Mouse (Mus musculus) E14TG2a.4 (cell line): Measurements from ENCODE around the gene Fbxo31.

Experiments
- CTCF ChIP-seq: conservative IDR thresholded peaks from 2 replicates; pipeline ENCODE4 v1.5.1; 2014; ENCODE audit warnings: low read length
- NANOG ChIP-seq: IDR thresholded peaks from 2 replicates; pipeline ENCODE4 v1.6.1; 2014; ENCODE audit warnings: borderline replicate concordance, low read length, mixed read lengths

GRCm38 (mm10) chr8:121609916-121610315 lies 31.3 kb upstream of the Fbxo31 start:
- TF ChIP-seq CTCF (no peak), NANOG (no peak)
